Mouse (Mus musculus): ENCODE measurements around the gene Frmd3.

DNA sequence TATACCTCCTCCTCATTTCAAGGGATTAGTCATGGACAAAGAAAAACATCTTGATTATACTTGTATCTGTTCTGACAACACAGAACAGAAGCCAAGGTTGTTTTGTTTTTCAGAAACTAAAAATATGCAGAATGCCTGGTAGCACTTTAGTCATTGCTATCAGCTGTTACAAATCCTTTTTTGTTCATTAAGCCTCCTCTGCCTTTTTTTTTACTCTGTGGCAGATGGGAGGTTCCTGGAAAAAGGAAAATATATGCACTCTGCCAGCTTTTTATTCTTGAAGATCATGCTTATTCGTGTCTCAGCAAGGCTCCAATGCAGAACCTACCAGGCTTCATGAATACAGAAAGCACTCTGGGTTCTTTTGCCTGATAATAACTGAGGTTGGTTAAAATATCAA is 38.5 kb downstream of the Frmd3 start:
- no peak for TF ChIP-seq POLR2A (IDR thresholded peaks at IDR 0.05; ENCODE audit: borderline replicate concordance, low read depth, low read length)
- no peak for TF ChIP-seq CTCF (IDR thresholded peaks at IDR 0.05; ENCODE audit: low read depth, low read length)

Data from bone marrow macrophage, adult 2 months (primary cell).